ENCODE assay signal across 9 mouse cellular contexts in genomic region chr6:89359771-89360708, GRCm38 (mm10). TPM values are rescaled to one million over a fixed set of nuclear protein-coding genes. Genes with fewer than 3 reads are reported as not detected.
DNase-seq lines count a peak whose midpoint lies in the region; ATAC-seq and TF ChIP-seq lines count a peak whose summit lies in the region.
"Had no signal": no experiment of that assay in that cellular context is flagged by ENCODE, and none has a peak within 500 bp of the region (broad histone marks: within the 10 kb centered on the region; RNA-seq: fewer than 3 reads in every experiment).

No protein-coding gene starts in this region.

- DNase-seq in left cerebral cortex, adult 2 months (ENCODE audit: extremely low spot score in 1 of 2, low spot score in 2 of 2) = no peak
- DNase-seq in left cerebral cortex, adult 8-10 months (ENCODE audit: low spot score in 2 of 2) = no peak
- DNase-seq in cerebellum, postnatal 36 days = peak; percentile 24 to 44
- no peak for DNase-seq in thymus, adult 18-20 months
- no peak for DNase-seq in left cerebral cortex, adult 9 months (ENCODE audit: low spot score in 2 of 2)
- no peak for DNase-seq in T-cell, adult 2 months (ENCODE audit: low spot score)

- H3K4me1 ChIP-seq in heart, embryonic 15.5 days (replicated peaks) = peaks cover 41% of the 10 kb centered on the region

- peak overlapping the region; percentile 99; the same call in 1 of the 2 replicates for H3K4me2 ChIP-seq in heart, embryonic 15.5 days

- H3K9me3 ChIP-seq in heart, embryonic 15.5 days (replicated peaks) = no peaks in the 10 kb centered on the region

- peaks cover 5% of the 10 kb centered on the region; the same call in 1 of the 2 replicates for H3K36me3 ChIP-seq in heart, embryonic 15.5 days
- peaks cover 22% of the 10 kb centered on the region for H3K36me3 ChIP-seq in macrophage (ENCODE audit: inconsistent target)

- H3K27ac ChIP-seq in left cerebral cortex, adult 2 months = no peak overlapping the region
- H3K27ac ChIP-seq in heart, embryonic 15.5 days = no peak overlapping the region
- no peak overlapping the region for H3K27ac ChIP-seq in macrophage
- H3K27ac ChIP-seq: liver, embryonic 14.5 days had no signal

- peaks cover 14% of the 10 kb centered on the region; the same call in 1 of the 2 replicates for H3K27me3 ChIP-seq in heart, embryonic 15.5 days

- ATAC-seq in heart, embryonic 15.5 days (replicated peaks; ENCODE audit: insufficient number of reproducible peaks, insufficient read depth, low FRiP score, low read depth) = no peak

- intact Hi-C loops in left cerebral cortex, adult 2 months (cut with DNase I) = loop anchor here (5.0 kb wide), 4 partner anchors 92 to 433 kb away; no protein-coding TSS in a partner anchor

- TF ChIP-seq CTCF in left cerebral cortex, adult 2 months (IDR thresholded peaks at IDR 0.05) = no peak

- H3K9ac ChIP-seq in heart, embryonic 15.5 days = peak overlapping the region; percentile 99; the same call in 1 of the 2 replicates
- H3K9ac ChIP-seq: liver, embryonic 14.5 days had no signal

- H3K79me2 ChIP-seq in macrophage (ENCODE audit: inconsistent target) = peaks cover 66% of the 10 kb centered on the region

- WGBS in heart, embryonic 15.5 days = 67% methylated on average over 20 of the region's 20 CpGs
- 97% methylated on average over 20 of the region's 20 CpGs for WGBS in macrophage (ENCODE audit: missing documents)

- H3K4me3 ChIP-seq in left cerebral cortex, adult 2 months = peak overlapping the region; percentile 69
- peak overlapping the region; percentile 94; the same call in 1 of the 2 replicates for H3K4me3 ChIP-seq in heart, embryonic 15.5 days
- H3K4me3 ChIP-seq in macrophage (ENCODE audit: inconsistent target) = peak overlapping the region; percentile 68; the same call in 1 of the 2 replicates

RNA-seq across cellular contexts. Expression of gene Plxna1, which starts 2.4 kb away (rescaled TPM):
- total RNA-seq in left cerebral cortex, adult 2 months (2021) = 10 to 100 TPM; 61.8 to 70.3 TPM
- 10 to 100 TPM; 49.7 to 53.1 (median 51.4) TPM for total RNA-seq in left cerebral cortex, adult 8-10 months (2022)
- polyA plus RNA-seq in heart, embryonic 15.5 days (2015; fragmentation: Nextera tagmentation; extraction: Ambion mirVana) = 10.0 and 13.4 TPM in 2 replicates
- 100 to 1,000 TPM; 244 to 996 (median 329) TPM for total RNA-seq in macrophage (2018; cell fraction: chromatin; rRNA removed)
- total RNA-seq in macrophage (2018; cell fraction: cytosol; rRNA removed) = 100 to 1,000 TPM; 124 to 243 (median 189) TPM
- 100 to 1,000 TPM; 209 to 537 (median 340) TPM for total RNA-seq in macrophage (2018; cell fraction: nucleus; rRNA removed)
- polyA plus RNA-seq in macrophage (2018) = 66.7 to 104 TPM (median 93.3 TPM) in 3 replicates

Comparison
In these comparisons a context has a peak if more than half of its experiments do, and no peak if none do; other contexts are left out.
1. DNase-seq: peak in cerebellum, postnatal 36 days (2 of 2); none in left cerebral cortex, adult 2 months (0 of 2), left cerebral cortex, adult 8-10 months (0 of 2), thymus, adult 18-20 months (0 of 2), left cerebral cortex, adult 9 months (0 of 2) and T-cell, adult 2 months (single experiment).
2. Peak in every context shown above with its lines, with median percentiles within 50 percentile points of each other: H3K4me3 ChIP-seq.